Mouse (Mus musculus) gonadal fat pad, adult 2 months (tissue): ENCODE data around the gene D130043K22Rik. TPM values are rescaled to one million over a fixed set of nuclear protein-coding genes. Genes with fewer than 3 reads are reported as not detected.

Source experiments
- DNase-seq: peaks from one replicate; pipeline ENCODE4 v3.0.0-alpha.2; 2012; ENCODE audit warnings: low read depth
- polyA plus RNA-seq: library from polyadenylated mRNA; depleted of rRNA; stranded (reverse); fragments of >200 nt; gene quantifications from 2 replicates; pipeline ENCODE4 v1.2.3, GENCODE M21; 2012; rRNA removed

Gene D130043K22Rik
- polyA plus RNA-seq, 1 experiment = 0.08 TPM

GRCm38 (mm10) chr13:24945567-24945966, 100.6 kb downstream of the D130043K22Rik start:
- no peak for DNase-seq

- DNase-seq = no peak
Measured at GRCm38 (mm10) chr13:24947158-24947557, 102.2 kb downstream of the D130043K22Rik start.

DNA sequence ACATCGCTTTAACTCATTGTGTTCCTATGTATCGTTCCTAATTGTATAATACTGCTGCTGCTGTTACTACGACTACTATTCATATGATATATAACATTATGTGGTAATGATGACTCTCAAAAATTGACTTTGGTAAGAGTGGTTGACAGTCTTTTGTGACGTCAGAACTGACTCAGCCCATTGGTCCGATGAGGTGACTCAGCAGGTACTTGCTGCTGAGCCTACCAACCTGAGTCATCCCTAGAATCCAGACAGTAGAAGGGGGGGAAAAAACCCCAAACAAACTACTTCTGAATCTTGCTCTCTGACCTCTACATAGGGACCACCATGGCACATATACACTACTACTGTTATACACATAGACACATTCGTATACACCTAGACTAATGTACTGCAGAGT, 103.9 kb downstream of the D130043K22Rik start:
- DNase-seq = no peak

Other genes with a start within 250 kb of the D130043K22Rik start
- 0.20 TPM in 1 of 2 replicates, not detected in the other for gene Armh2, start 103.9 kb upstream of the D130043K22Rik start, polyA plus RNA-seq
- 1.7 TPM in 2 replicates for gene Gmnn, start 83.2 kb upstream of the D130043K22Rik start, polyA plus RNA-seq
- 27.3 and 41.8 TPM in 2 replicates for gene BC005537, start 43.5 kb upstream of the D130043K22Rik start, polyA plus RNA-seq
- gene Acot13, start 13.6 kb upstream of the D130043K22Rik start, polyA plus RNA-seq = 57.6 and 65.2 TPM in 2 replicates
- gene Tdp2, start 13.5 kb upstream of the D130043K22Rik start, polyA plus RNA-seq = 13.6 and 15.0 TPM in 2 replicates
- 7.0 and 9.3 TPM in 2 replicates for gene Aldh5a1, start 92.5 kb downstream of the D130043K22Rik start, polyA plus RNA-seq
- gene Gpld1, start 98.0 kb downstream of the D130043K22Rik start, polyA plus RNA-seq = 16.1 and 16.9 TPM in 2 replicates
- 29.2 and 31.9 TPM in 2 replicates for gene Mrs2, start 175.2 kb downstream of the D130043K22Rik start, polyA plus RNA-seq
- 2.0 and 6.0 TPM in 2 replicates for gene Dcdc2a, start 210.9 kb downstream of the D130043K22Rik start, polyA plus RNA-seq